Mouse (Mus musculus): ENCODE measurements around the gene Srpk1.
A peak's percentile ranks its signal among the peaks of the same experiment; 100 is the strongest.

GRCm38 (mm10) chr17:28648607-28649370, 26.3 kb upstream of the Srpk1 start:
- TF ChIP-seq POLR2AphosphoS5 (IDR thresholded peaks at IDR 0.05; ENCODE audit: borderline replicate concordance, low read depth, low read length) (no peak), POLR2A (IDR thresholded peaks at IDR 0.05; ENCODE audit: control insufficient read depth in 1 of 2, insufficient read depth in 1 of 2, low read depth in 1 of 2, low read length in 2 of 2, poor library complexity in 1 of 2) (no peak), CTCF (IDR thresholded peaks at IDR 0.05 in 2 of 3, conservative IDR thresholded peaks at IDR 0.05 in 1 of 3; ENCODE audit: control insufficient read depth in 1 of 3, insufficient read depth in 1 of 3, low read depth in 2 of 3, low read length in 3 of 3, poor library complexity in 1 of 3, severe bottlenecking in 1 of 3) (peak; percentile 80 to 94 (median 90)), SIN3A (IDR thresholded peaks at IDR 0.05; ENCODE audit: low read length) (no peak; the same call in 1 of the 2 replicates), ZC3H11A (IDR thresholded peaks at IDR 0.05; ENCODE audit: low read depth, low read length) (peak; percentile 93), EP300 (IDR thresholded peaks at IDR 0.05; ENCODE audit: low read depth in 1 of 2, low read length in 2 of 2) (no peak), ETS1 (IDR thresholded peaks at IDR 0.05; ENCODE audit: low read depth, low read length) (no peak), JUND (IDR thresholded peaks at IDR 0.05; ENCODE audit: low read depth, low read length) (no peak)

All from MEL (cell line).